Mouse (Mus musculus) urinary bladder, postnatal 10 days (tissue): ENCODE measurements around the gene Mrtfa.

ENCODE experiments used
- DNase-seq: peaks from one replicate; pipeline ENCODE4 v3.0.0; 2022; ENCODE audit warnings: low spot score

The Mrtfa gene

GRCm38 (mm10) chr15:81154846-81155624, 35.5 kb downstream of the Mrtfa start:
- DNase-seq: no peak

DNA sequence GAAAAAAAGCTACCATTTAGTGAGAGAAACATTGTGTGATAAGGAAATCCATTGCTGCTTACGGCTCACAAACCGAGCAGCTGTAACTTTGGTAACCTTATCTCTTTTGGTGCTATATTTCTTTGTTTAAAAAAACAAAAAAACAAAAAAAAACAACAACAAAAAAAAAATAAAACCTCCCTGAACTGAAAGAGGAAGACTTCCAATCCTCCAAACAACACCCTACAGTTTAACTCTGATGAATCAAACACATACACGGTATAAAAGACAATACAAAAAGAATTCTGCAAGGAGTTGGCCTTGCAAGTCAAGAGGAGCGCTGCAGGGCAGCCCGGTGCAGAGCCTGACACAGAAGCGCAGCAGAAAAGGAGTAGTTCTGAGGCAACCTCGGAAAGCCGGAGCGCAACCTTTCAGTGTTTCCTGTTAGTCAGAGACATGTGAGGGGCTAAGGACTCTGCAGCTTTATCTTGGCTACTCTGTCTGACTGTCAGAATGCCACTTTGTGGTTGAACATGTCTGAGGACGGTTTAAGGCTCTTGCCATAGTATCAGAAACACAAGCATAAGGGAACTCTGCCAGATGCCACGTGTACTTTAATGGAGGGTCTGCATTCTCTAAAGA, 48.5 kb downstream of the Mrtfa start:
- no peak for DNase-seq

- no peak for DNase-seq
These were observed 50.6 kb downstream of the Mrtfa start for GRCm38 (mm10) chr15:81140004-81140403.

DNA sequence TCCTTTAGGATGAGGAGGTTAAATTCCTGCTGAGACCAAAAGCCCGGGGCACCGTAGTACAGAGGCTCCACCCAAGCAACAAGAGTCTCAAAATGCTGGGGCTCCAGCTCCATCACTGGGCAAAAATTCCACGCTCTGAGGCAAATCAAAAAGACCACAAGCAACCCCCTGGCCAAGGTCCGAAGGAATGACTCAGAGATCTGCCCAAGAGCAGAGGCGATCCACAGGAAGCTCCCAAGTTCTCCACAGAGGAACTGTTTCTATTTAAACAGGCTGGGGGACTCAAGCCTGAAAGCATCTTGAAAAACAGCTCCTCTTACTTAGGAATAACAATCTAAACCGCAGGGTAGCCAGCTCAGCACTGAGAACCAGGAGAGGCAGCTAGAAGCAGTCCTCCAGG, 53.3 kb downstream of the Mrtfa start:
- no peak for DNase-seq

GRCm38 (mm10) chr15:81133781-81134180, 56.8 kb downstream of the Mrtfa start:
- no peak for DNase-seq

DNA sequence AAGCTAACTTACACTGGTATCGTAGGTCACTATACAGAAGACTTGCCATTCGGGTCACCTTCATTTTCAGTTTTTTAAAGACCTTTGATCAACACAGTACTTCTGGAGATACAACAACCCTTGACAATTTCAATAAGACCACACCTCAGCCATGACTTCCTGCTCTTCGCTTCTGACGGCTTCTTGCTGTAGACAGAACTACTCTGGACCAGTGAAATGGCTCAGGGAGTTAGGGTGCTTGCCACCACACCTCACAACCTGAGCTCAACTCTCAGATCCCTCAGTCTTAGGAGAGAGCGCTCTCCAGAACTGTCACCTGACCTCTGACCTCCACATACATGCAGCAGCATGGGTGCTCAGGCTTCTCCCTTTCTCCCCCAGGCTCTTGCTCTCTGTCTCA, 59.4 kb downstream of the Mrtfa start:
- no peak for DNase-seq

DNA sequence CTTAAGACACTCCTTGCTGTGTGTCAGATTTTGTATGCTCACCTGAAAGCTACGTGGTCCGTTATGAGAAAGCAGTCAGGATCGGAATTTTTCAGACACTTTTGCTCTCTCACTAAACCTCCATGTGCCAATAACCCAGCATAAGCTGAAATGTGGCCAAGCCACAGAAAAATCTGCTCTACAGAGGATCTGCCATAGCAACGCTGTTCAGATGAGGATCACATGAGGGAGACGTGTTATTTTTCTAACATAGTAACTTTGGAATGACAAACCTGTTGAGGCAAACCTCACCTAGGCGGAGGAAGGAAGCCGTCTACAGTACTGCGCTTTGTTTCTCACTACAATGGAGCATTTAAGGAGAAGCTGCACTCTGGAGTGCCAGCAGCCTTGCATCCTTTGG, 60.6 kb downstream of the Mrtfa start:
- DNase-seq: no peak

GRCm38 (mm10) chr15:81128155-81128838, 62.3 kb downstream of the Mrtfa start:
- DNase-seq: no peak

DNA sequence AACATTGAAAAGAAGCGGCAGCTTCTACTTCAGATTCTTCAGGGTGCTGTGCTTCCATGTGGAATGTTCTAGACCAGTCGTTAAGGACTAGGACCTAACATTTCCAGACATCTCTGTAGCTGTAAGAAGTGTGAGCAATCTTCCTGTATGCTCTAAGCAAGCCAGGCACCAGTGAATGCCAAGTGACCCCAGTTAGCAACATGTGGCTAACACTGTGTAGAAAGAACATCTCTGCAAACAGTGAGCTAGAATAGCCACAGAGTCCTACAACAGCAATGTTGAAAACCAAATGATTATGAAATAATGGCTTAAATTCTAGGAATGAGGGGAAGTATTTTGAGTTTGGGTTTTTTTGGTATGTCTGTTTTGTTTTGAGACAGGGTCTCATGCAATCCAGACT, 66.3 kb downstream of the Mrtfa start:
- DNase-seq: no peak

DNA sequence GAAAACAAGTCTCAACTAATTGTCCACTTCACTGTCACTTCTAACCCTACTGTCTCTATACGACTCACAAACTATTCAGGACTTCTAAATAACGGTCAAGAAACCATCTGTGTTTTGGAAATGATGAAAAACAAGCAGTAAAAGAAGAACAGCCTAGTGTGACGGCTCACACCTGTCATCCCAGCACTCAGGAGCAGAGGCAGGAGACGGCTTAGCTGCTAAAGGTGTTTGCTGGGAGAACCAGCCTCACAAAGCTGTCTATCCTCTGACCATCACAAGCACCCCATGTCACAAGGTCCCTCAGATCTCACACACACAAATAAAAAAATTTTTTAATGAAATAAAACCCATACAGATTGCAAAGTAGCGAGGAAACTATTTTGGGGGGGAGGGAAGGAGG, 67.4 kb downstream of the Mrtfa start:
- no peak for DNase-seq

DNA sequence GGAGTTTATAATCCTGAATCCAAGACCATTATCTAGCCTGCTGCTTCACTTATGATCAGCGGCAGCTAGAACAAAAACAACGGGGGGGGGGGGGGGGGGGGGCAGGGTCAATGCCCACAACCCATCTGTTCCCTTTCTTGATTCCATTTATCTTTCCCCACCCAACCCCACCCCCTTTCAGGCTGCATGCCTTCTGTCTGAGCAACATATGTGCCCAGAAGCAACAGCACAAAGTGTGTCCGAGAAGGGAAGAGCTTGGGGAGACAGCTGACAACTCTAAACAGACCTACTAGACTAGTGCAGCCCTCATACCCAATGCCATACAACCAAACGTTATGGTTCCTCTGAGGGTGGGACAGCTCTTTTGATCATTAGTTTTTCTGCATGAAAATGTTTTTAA, 68.0 kb downstream of the Mrtfa start:
- no peak for DNase-seq

- DNase-seq: no peak
These were observed 68.5 kb downstream of the Mrtfa start for GRCm38 (mm10) chr15:81122078-81122477.

GRCm38 (mm10) chr15:81120946-81121345, 69.6 kb downstream of the Mrtfa start:
- DNase-seq: no peak

GRCm38 (mm10) chr15:81120140-81120539, 70.4 kb downstream of the Mrtfa start:
- DNase-seq: no peak

DNA sequence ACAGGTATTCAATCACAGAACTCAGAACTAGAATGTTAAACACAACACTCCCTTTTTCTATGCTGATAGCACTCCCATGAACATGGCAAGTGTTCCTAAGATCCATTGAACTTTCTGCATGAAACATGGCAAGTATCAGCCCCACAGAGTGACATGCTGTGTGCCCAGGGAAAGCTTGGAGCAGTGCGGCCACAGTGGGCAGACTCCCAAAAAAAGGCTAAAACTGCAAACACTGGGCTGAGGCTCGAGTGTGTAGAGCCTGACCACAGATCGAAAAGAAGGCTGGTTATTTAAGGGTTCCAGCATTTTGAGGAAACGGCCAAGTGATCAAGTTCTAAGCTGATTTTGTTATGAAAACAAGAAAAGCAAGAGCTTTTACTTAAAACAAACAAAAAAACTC, 72.3 kb downstream of the Mrtfa start:
- no peak for DNase-seq

- no peak for DNase-seq
These were observed 78.0 kb downstream of the Mrtfa start for GRCm38 (mm10) chr15:81112589-81112988.

DNA sequence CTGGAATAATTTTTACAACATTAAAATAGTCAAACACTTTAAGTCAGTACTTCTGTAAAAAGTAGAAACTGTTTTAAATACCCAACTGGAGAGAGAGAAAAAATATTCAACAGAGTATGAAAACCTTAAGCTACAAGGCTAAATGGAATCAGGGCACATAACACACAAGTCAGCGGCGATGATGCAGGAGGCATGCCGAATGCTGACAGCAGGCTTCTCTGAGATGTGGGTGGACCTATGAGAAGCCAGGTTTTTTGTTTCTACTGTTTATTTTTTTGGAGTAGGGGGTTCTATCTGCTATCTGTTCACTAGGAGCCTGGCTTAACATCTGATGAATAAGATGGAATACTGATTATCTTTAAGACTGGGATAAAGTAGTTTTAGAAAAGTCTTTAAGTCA, 80.2 kb downstream of the Mrtfa start:
- DNase-seq: no peak

DNA sequence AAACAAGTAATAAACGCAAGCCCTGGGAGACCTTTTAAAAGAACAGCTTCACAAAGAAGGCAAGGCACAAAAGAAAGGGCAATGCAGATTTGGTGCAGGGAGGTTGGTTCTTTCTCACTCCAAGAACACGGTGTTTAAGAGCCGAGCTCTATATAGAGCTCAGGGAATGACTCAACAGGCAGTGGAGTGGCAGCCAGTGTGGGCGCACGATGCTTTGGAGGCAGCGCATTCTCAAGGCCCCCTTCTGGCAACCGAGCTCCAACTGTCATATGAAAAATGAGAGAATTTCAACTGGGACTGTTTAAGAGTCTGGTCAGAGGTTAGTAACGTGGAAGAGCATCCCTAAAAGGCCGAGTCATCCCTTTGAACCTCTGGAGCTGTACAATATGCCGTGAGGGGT, 84.6 kb downstream of the Mrtfa start:
- no peak for DNase-seq

GRCm38 (mm10) chr15:81104585-81105259, 85.8 kb downstream of the Mrtfa start:
- no peak for DNase-seq

DNA sequence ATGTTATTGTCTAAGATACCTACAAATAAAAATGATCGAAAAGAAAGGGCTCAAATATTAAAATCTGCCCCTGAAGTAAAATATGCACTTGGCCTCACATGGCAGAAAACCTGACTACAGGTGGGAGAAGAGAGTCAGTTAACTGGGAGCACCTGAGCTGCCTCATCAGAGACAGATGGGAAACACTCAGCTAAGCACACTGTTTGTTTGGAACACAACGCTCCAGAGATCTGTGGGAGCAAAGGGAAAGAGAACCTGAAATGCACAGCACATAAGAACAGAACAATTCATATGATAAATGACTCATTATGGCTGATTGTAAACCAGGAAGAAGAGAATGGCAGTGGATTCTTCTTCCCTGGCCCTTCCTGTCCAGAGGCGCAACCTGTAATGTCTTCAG, 87.1 kb downstream of the Mrtfa start:
- no peak for DNase-seq

DNA sequence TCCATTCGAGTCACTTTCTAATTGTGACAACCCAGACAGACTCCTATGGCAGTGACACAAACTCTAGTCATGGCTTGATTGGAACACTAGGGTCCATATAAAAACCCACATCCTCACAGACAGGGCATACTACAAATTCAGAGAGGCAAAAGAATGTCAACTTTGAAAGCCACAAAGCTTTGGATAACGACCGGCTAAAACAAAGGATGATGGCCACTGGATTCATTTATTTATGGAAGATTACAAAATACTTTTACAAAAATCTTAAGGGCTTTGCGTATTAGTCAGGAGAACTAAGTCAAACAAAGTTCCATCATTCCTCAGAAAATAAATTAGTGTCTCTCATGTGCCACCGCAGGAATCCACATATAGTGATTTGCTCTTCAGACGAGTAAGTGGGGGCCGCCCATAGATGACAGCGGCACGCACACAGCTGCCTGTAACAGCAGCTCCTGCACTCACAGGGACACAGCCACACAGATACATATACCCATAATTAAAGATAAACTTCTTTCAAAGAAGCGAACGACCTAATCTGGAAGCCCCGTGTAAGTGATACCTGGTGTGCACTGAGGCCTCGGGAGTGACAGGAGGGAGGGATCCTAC, 88.2 kb downstream of the Mrtfa start:
- DNase-seq: no peak

DNA sequence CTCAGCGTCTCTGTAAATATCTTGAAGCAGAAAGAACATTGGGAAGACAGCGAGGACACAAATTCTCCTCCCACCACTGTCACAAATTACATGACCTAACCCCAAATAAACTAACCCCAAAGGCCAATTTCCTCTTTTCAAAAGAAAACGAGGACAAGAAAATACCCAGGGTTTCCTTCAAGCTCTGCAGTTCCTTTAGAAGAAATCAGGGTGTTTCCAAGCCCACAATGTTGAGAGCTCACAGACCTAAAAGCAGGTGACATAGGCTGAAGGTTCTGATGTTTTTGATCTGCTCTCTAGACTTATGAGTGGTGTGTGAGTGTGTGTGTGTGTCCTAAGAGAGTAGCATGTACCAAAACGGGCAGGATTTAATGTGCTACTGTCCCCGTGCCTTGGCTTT, 89.2 kb downstream of the Mrtfa start:
- DNase-seq: no peak
